Mouse (Mus musculus): Measurements from ENCODE around the gene Tmtc1. TPM values are rescaled to one million over a fixed set of nuclear protein-coding genes. Genes with fewer than 3 reads are reported as not detected.
A peak's percentile ranks its signal among the peaks of the same experiment; 100 is the strongest.

Tmtc1 gene
- polyA plus RNA-seq, 1 experiment from 2014 or later = 1.0 TPM

DNA sequence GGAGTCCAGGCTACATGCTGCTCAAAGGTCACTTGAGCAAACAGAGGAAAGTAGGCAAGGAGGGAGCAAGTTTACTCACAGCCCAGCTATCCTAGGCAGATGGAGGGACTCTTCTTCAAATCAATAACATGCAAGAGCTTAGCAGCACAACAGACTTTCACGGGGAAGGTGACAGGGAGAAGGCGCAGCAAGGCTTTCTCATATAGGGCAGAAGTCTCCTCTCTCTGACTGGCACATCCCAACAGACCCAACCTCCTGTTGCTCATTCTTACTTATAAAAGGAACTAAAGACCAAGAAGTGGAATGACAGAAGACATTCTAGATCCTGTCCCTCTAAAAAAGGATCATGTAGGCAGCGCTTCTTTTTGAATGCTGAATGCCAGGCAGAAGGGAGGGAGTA, 69.2 kb downstream of the Tmtc1 start:
- DNase-seq (ENCODE audit: low spot score) (no peak), ATAC-seq (ENCODE audit: insufficient number of reproducible peaks, low FRiP score, low TSS enrichment, low read depth) (no peak)
- no peak overlapping the region for H3K27ac ChIP-seq (replicated peaks; ENCODE audit: low read depth, low read length)
- H3K4me2 ChIP-seq (ENCODE audit: low read depth, severe bottlenecking) = no peak overlapping the region
- H3K4me1 ChIP-seq (ENCODE audit: control insufficient read depth, insufficient read depth, low read length) = no peaks in the 10 kb centered on the region
- whole genome bisulfite sequencing = 72% methylated on average over 3 of the region's 3 CpGs
- H3K36me3 ChIP-seq (ENCODE audit: control insufficient read depth, insufficient read depth, low read length) = no peaks in the 10 kb centered on the region
- no peaks in the 10 kb centered on the region for H3K27me3 ChIP-seq (ENCODE audit: control insufficient read depth, insufficient read depth, low read length)
- H3K9me3 ChIP-seq (ENCODE audit: control insufficient read depth, low read length) = no peaks in the 10 kb centered on the region
- no peak overlapping the region for H3K9ac ChIP-seq (ENCODE audit: low read length)
- no peak overlapping the region for H3K4me3 ChIP-seq (ENCODE audit: low read depth, low read length)

DNA sequence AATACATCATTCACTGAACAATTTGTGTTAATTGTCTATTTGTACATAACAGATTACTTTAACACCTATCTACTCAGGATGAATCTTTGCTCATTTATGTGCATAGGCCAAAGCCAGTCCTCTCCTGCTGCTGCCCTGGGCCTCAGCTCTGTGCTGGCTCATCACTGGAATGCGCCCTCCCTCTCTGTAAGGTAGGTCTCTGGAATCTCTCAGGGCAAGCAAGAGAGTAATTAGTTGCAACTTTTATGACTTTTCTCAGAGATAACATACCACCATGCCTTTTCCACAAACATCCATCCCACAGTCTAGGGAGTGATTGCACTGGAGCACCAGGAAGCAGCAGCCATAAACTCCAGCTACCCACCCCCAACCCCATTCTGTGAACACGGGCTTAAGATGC, 70.7 kb downstream of the Tmtc1 start:
- H3K4me3 ChIP-seq (ENCODE audit: low read depth, low read length) = no peak overlapping the region
- no peak for DNase-seq (ENCODE audit: low spot score)
- ATAC-seq (ENCODE audit: insufficient number of reproducible peaks, low FRiP score, low TSS enrichment, low read depth) = no peak
- no peak overlapping the region for H3K4me2 ChIP-seq (ENCODE audit: low read depth, severe bottlenecking)
- H3K9ac ChIP-seq (ENCODE audit: low read length) = no peak overlapping the region
- no peak overlapping the region for H3K27ac ChIP-seq (replicated peaks; ENCODE audit: low read depth, low read length)
- 22% methylated on average over 2 of the region's 2 CpGs for WGBS
- H3K27me3 ChIP-seq (ENCODE audit: control insufficient read depth, insufficient read depth, low read length) = no peaks in the 10 kb centered on the region
- no peaks in the 10 kb centered on the region for H3K36me3 ChIP-seq (ENCODE audit: control insufficient read depth, insufficient read depth, low read length)
- H3K9me3 ChIP-seq (ENCODE audit: control insufficient read depth, low read length) = no peaks in the 10 kb centered on the region
- no peaks in the 10 kb centered on the region for H3K4me1 ChIP-seq (ENCODE audit: control insufficient read depth, insufficient read depth, low read length)

GRCm38 (mm10) chr6:148371223-148371622, 73.0 kb downstream of the Tmtc1 start:
- Histone ChIP-seq H3K4me1 (ENCODE audit: control insufficient read depth, insufficient read depth, low read length) (peaks cover 8% of the 10 kb centered on the region), H3K9me3 (ENCODE audit: control insufficient read depth, low read length) (no peaks in the 10 kb centered on the region), H3K36me3 (ENCODE audit: control insufficient read depth, insufficient read depth, low read length) (no peaks in the 10 kb centered on the region), H3K27ac (replicated peaks; ENCODE audit: low read depth, low read length) (no peak overlapping the region), H3K4me3 (ENCODE audit: low read depth, low read length) (no peak overlapping the region), H3K27me3 (ENCODE audit: control insufficient read depth, insufficient read depth, low read length) (no peaks in the 10 kb centered on the region), H3K9ac (ENCODE audit: low read length) (no peak overlapping the region), H3K4me2 (ENCODE audit: low read depth, severe bottlenecking) (no peak overlapping the region)
- no peak for DNase-seq (ENCODE audit: low spot score)
- ATAC-seq (ENCODE audit: insufficient number of reproducible peaks, low FRiP score, low TSS enrichment, low read depth) = no peak

- H3K27me3 ChIP-seq (ENCODE audit: control insufficient read depth, insufficient read depth, low read length) = no peaks in the 10 kb centered on the region
- DNase-seq (ENCODE audit: low spot score) (peak; percentile 55), ATAC-seq (ENCODE audit: insufficient number of reproducible peaks, low FRiP score, low TSS enrichment, low read depth) (peak; percentile 69)
- H3K27ac ChIP-seq (replicated peaks; ENCODE audit: low read depth, low read length) = no peak overlapping the region
- H3K4me3 ChIP-seq (ENCODE audit: low read depth, low read length) = no peak overlapping the region
- H3K9ac ChIP-seq (ENCODE audit: low read length) = no peak overlapping the region
- no peaks in the 10 kb centered on the region for H3K36me3 ChIP-seq (ENCODE audit: control insufficient read depth, insufficient read depth, low read length)
- H3K9me3 ChIP-seq (ENCODE audit: control insufficient read depth, low read length) = no peaks in the 10 kb centered on the region
- no peak overlapping the region for H3K4me2 ChIP-seq (ENCODE audit: low read depth, severe bottlenecking)
- 6% methylated on average over 4 of the region's 4 CpGs for WGBS
- H3K4me1 ChIP-seq (ENCODE audit: control insufficient read depth, insufficient read depth, low read length) = peaks cover 8% of the 10 kb centered on the region
Observed at GRCm38 (mm10) chr6:148367094-148367539, 77.1 kb downstream of the Tmtc1 start.

GRCm38 (mm10) chr6:148366629-148367028, 77.6 kb downstream of the Tmtc1 start:
- H3K9me3 ChIP-seq (ENCODE audit: control insufficient read depth, low read length) = no peaks in the 10 kb centered on the region
- H3K9ac ChIP-seq (ENCODE audit: low read length) = no peak overlapping the region
- H3K27ac ChIP-seq (replicated peaks; ENCODE audit: low read depth, low read length) = no peak overlapping the region
- no peaks in the 10 kb centered on the region for H3K27me3 ChIP-seq (ENCODE audit: control insufficient read depth, insufficient read depth, low read length)
- 90% methylated on average over 1 of the region's 1 CpGs for WGBS
- no peak overlapping the region for H3K4me2 ChIP-seq (ENCODE audit: low read depth, severe bottlenecking)
- H3K4me1 ChIP-seq (ENCODE audit: control insufficient read depth, insufficient read depth, low read length) = peaks cover 8% of the 10 kb centered on the region
- no peak overlapping the region for H3K4me3 ChIP-seq (ENCODE audit: low read depth, low read length)
- no peaks in the 10 kb centered on the region for H3K36me3 ChIP-seq (ENCODE audit: control insufficient read depth, insufficient read depth, low read length)
- ATAC-seq (ENCODE audit: insufficient number of reproducible peaks, low FRiP score, low TSS enrichment, low read depth) (no peak), DNase-seq (ENCODE audit: low spot score) (no peak)

DNA sequence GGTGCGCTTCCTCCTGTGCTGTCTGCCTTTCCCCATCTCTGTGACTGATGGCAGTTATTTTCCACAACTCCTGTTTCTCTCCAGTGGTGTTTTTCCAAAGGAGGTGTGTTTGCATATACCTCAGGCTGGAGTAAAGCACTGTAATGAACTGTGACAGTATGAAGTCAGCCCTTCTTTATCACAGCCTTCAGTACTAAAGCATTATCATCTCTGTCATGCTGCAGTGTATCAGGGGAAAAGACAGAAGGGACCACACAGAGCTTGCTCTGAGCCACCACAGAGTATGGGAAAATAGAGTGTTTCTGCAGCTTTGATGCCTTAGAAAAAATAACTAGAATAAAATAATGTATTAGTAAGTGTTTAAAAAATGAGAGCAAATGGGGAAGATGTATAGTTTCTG, 81.0 kb downstream of the Tmtc1 start:
- ATAC-seq (ENCODE audit: insufficient number of reproducible peaks, low FRiP score, low TSS enrichment, low read depth) (no peak), DNase-seq (ENCODE audit: low spot score) (no peak)
- Histone ChIP-seq H3K36me3 (ENCODE audit: control insufficient read depth, insufficient read depth, low read length) (no peaks in the 10 kb centered on the region), H3K4me1 (ENCODE audit: control insufficient read depth, insufficient read depth, low read length) (peaks cover 11% of the 10 kb centered on the region), H3K27me3 (ENCODE audit: control insufficient read depth, insufficient read depth, low read length) (no peaks in the 10 kb centered on the region), H3K9ac (ENCODE audit: low read length) (no peak overlapping the region), H3K9me3 (ENCODE audit: control insufficient read depth, low read length) (no peaks in the 10 kb centered on the region), H3K4me2 (ENCODE audit: low read depth, severe bottlenecking) (no peak overlapping the region), H3K4me3 (ENCODE audit: low read depth, low read length) (no peak overlapping the region), H3K27ac (replicated peaks; ENCODE audit: low read depth, low read length) (no peak overlapping the region)
- 96% methylated on average over 1 of the region's 1 CpGs for WGBS

DNA sequence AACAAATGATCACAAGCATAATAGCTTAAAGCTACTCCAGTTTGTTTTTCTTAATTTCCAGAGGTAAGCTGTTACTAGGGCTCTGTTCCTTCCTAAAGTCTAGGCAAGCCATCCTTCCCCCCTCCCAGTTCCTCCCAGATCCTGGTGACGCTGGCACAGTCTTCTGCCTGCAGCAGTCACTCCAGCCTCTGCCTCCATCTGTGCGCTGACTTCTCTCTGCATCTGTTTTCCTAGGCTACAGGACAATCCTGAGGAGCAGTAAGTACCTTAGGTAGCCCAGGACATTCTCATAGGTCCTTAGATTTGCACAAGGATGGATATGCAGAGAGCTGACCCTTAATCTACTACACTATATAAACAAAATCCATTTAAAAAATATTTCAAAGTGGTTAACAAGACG, 81.7 kb downstream of the Tmtc1 start:
- no peaks in the 10 kb centered on the region for H3K27me3 ChIP-seq (ENCODE audit: control insufficient read depth, insufficient read depth, low read length)
- 58% methylated on average over 3 of the region's 3 CpGs for WGBS
- no peaks in the 10 kb centered on the region for H3K9me3 ChIP-seq (ENCODE audit: control insufficient read depth, low read length)
- no peak overlapping the region for H3K4me2 ChIP-seq (ENCODE audit: low read depth, severe bottlenecking)
- no peak overlapping the region for H3K9ac ChIP-seq (ENCODE audit: low read length)
- no peak overlapping the region for H3K4me3 ChIP-seq (ENCODE audit: low read depth, low read length)
- no peak for ATAC-seq (ENCODE audit: insufficient number of reproducible peaks, low FRiP score, low TSS enrichment, low read depth)
- DNase-seq (ENCODE audit: low spot score) = no peak
- H3K36me3 ChIP-seq (ENCODE audit: control insufficient read depth, insufficient read depth, low read length) = no peaks in the 10 kb centered on the region
- H3K4me1 ChIP-seq (ENCODE audit: control insufficient read depth, insufficient read depth, low read length) = peaks cover 9% of the 10 kb centered on the region
- H3K27ac ChIP-seq (replicated peaks; ENCODE audit: low read depth, low read length) = no peak overlapping the region

DNA sequence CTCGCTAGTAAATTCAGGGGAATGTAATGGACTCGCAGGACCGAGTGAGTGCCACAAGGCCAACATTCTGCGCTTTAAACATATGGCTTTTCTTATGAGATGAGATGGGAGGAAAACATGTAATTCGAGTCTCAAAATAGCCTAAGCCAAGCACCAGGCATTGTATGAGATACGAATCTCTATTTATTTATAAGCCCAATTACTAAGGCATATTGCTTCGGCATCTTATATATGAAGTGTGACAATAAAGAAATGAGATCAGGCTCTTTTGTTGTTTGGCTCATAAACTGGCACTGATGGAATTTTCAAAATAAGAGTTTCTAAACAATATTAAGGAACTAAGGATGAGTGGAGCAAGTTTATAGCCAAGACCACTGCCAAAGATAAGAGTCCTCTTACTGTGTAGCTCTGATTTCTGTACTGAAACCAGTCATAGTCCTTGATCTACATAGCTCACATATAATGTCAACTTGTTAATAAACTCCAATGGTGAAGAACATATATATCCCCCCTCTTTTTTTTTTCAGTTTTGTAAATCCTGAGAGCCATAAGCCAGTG, 84.8 kb downstream of the Tmtc1 start:
- no peak for ATAC-seq (ENCODE audit: insufficient number of reproducible peaks, low FRiP score, low TSS enrichment, low read depth)

More for the DNA sequence above, 84.8 kb downstream of the Tmtc1 start:
- no peak overlapping the region for H3K9ac ChIP-seq (ENCODE audit: low read length)
- WGBS = 69% methylated on average over 7 of the region's 7 CpGs
- no peaks in the 10 kb centered on the region for H3K9me3 ChIP-seq (ENCODE audit: control insufficient read depth, low read length)
- 0 out of 2 replicates have a peak, but pooled peaks cover 3% of the 10 kb centered on the region for H3K4me1 ChIP-seq (ENCODE audit: control insufficient read depth, insufficient read depth, low read length)
- no peak overlapping the region for H3K4me2 ChIP-seq (ENCODE audit: low read depth, severe bottlenecking)
- no peaks in the 10 kb centered on the region; the same call in 1 of the 2 replicates for H3K36me3 ChIP-seq (ENCODE audit: control insufficient read depth, insufficient read depth, low read length)
- H3K27ac ChIP-seq (replicated peaks; ENCODE audit: low read depth, low read length) = no peak overlapping the region
- no peak overlapping the region for H3K4me3 ChIP-seq (ENCODE audit: low read depth, low read length)
- no peaks in the 10 kb centered on the region for H3K27me3 ChIP-seq (ENCODE audit: control insufficient read depth, insufficient read depth, low read length)
- DNase-seq (ENCODE audit: low spot score) = no peak
